Mouse (Mus musculus) 3134 (cell line): ENCODE results near the gene Lrrc25.

Experiments
- DNase-seq: peaks from one replicate; pipeline ENCODE4 v3.0.0-alpha.2; 2011; ENCODE audit warnings: low spot score; ENCODE audit not compliant: insufficient read length; ENCODE audit errors: extremely low read depth

The Lrrc25 gene

GRCm38 (mm10) chr8:70614469-70614868 is 1.5 kb upstream of the Lrrc25 start:
- DNase-seq, result no peak

DNA sequence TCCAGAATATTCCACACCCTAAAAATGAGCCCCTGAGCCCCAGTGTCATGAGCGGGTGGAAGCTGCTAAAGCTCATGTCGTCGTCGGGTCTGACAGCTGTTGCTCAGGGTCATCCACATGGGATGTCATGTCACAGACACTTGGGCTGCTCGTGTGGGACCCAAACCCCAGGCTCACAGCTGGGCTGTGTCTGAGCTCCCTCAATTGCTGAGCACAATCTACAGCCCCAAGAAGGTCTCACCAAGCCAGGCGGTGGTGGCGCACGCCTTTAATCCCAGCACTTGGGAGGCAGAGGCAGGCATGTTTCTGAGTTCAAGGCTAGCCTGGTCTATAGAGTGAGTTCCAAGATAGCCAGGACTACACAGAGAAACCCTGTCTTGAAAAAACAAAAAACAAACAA is 674 bp upstream of the Lrrc25 start:
- DNase-seq, result no peak

DNA sequence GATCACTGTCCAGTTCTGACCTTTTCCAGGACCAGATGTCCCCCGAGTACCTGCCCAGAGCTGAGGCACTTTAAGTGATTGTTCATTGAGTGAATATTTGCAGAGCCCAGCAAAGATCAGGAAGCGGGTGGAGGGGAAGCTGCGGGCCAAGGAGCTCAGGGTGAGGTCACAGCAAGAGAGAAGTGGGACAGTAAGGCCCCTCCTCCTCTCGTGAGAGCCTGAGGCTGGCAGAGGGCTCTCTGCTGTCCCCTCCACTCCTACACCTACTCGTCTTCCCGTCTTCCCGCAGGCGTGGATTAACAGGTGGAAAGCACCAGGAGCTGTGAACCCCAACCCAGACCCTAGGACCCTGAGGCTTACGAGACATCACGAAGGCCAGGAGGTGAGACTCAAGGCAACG is 690 bp downstream of the Lrrc25 start:
- no peak for DNase-seq

- DNase-seq, result no peak
Measured at GRCm38 (mm10) chr8:70617985-70618384, 2.0 kb downstream of the Lrrc25 start.

DNA sequence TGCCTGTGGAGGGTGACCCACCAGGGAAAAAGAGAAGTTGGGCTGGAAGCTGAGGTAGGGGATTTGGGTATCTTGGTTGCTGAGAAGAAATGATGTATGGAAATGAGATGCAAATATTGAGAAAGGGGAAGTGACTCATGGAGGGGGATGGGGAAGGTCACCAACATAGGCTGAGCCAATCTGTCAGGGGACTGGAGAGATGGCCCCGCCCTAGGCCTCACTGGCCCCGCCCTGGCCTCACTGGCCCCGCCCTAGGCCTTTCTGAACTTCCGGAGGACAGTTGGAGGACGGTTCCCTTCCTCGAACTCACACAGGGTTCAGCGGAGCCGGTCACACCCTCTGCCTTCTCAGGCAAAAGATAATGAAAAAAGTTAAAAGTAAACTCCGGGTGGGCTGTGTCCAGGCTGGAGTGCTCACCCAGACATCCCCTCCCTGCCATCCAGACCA is 3.0 kb downstream of the Lrrc25 start:
- no peak for DNase-seq

- no peak for DNase-seq
Measured at GRCm38 (mm10) chr8:70622220-70622619, 6.3 kb downstream of the Lrrc25 start.

DNA sequence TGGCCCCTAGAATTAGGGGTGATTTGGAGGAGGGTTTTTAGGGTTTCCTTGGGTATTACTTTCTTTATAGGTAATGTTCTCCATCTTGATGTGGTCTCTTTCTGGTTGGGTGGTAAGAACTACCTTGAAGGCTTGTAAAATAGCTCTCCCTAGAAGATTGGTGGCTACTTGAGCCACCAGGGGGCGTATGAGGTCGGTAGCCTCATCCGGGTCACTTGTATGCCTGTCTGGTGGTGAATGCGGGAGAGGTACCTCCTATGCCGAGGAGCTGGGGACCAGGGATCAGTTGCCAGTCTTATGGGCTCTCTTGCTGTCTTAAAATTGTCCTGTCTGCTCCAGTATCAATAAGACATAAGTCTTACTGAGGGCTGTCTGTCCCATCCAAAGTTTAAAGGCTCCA is 9.1 kb downstream of the Lrrc25 start:
- DNase-seq, result no peak

- peak; percentile 66 for DNase-seq
Measured at GRCm38 (mm10) chr8:70627041-70627440, 11.1 kb downstream of the Lrrc25 start.

- no peak for DNase-seq
Measured at GRCm38 (mm10) chr8:70628986-70629490, 13.1 kb downstream of the Lrrc25 start.

- peak; percentile 92 for DNase-seq
Measured at GRCm38 (mm10) chr8:70629574-70630531, 13.9 kb downstream of the Lrrc25 start.

- peak; percentile 80 for DNase-seq
Measured at GRCm38 (mm10) chr8:70630532-70631381, 14.8 kb downstream of the Lrrc25 start.

GRCm38 (mm10) chr8:70631436-70631835 is 15.5 kb downstream of the Lrrc25 start:
- peak; percentile 52 for DNase-seq

DNA sequence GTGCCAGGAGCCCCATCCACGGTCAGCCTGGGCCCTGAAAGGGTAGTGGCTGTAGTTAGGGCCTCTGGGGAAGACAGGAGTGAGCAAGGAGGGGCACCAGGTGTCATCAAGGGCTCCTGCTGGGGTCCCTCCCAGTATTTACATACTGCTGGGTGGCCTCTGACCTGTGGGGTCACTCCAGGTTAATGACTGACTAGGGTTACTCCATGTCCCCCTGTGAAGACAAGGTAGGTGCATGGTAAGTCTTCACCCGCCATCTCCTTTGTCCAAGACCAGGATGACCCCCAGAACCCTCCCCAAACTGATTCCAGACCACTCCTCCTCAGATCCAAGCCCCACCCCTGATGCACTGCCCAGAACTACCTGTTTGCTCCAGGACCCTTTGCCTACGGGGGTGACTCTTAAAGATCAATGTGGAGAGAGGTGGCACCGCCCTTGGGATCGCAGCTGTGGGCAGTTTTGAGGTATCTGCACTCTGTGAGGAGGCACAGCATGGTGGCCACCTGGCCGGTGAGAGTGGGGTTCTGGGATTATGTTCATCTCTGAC is 16.5 kb downstream of the Lrrc25 start, which contains the start of gene Gdf15:
Gdf15 (minus strand) TSS at position 111 of the 547 bp plus-strand sequence.
- no peak for DNase-seq

- peak; percentile 81 for DNase-seq
Measured at GRCm38 (mm10) chr8:70634066-70634465, 18.1 kb downstream of the Lrrc25 start.

- DNase-seq, result peak; percentile 53
Measured at GRCm38 (mm10) chr8:70635527-70635926, 19.6 kb downstream of the Lrrc25 start.

- DNase-seq, result no peak
Measured at GRCm38 (mm10) chr8:70636838-70637237, 20.9 kb downstream of the Lrrc25 start.

DNA sequence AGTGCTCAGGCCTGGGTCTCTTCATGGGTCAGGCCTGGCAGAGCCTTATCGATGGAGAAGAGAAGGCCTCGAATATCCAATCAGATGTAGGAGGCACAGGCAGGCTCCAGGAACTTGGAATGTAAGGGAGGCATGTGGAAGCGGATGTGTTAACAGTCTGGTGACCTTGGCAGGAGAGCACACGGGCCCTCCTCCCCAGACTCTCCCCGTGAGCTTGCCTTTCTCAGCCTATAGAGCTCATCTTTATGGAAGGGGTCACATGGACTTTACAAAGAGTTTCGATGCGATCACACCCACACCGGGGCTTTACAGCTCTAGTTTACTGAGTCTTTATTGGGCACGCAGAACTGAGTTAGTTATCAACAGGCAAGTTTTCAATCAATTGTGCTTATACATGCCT is 22.8 kb downstream of the Lrrc25 start:
- no peak for DNase-seq

DNA sequence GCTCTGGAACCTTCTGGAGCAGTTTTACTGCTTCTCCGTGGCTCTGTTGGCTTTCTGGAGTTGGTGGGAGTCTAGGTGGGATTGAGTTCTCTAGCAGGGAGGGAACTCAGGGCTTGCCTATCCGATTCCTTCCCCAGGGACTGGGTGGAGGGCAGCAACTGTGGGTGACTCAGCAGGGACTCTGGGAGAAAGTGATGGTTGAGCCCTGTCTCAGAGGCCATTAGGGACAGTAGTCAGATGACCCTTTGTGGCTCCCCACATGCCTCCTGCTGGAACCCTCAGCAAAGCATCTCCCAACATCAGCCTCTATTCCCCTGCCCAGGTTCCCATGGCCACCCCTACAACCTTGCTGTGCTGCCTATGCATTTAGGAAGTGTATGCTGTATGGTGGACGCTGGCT is 27.1 kb downstream of the Lrrc25 start:
- DNase-seq, result peak; percentile 55

DNA sequence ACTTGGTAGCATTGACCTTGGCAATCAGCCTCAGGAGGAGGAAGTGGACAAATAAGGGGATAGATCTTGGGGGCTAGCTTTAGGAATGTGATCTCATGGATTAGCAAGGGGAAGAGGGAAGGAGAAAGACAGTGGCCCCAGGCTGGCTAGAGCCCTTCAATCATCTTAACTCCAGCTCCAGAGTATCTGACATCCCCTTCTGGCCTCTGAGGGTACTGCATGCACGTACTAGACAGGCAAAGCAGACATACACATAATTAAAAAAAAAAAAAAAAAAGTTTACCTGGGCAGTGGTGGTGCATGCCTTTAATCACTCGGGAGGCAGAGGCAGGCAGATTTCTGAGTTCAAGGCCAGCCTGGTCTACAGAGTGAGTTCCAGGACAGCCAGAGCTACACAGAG is 28.1 kb downstream of the Lrrc25 start:
- DNase-seq, result no peak

GRCm38 (mm10) chr8:70645501-70646224 is 29.7 kb downstream of the Lrrc25 start:
- no peak for DNase-seq
